Mouse (Mus musculus) intestine, embryonic 14.5 days (tissue): ENCODE data around the gene Tns1. TPM values are rescaled to one million over a fixed set of nuclear protein-coding genes. Genes with fewer than 3 reads are reported as not detected.

Experiments
- ATAC-seq: fragments of 200-750 bp; cut with Nextera tagmentation; replicated peaks from 2 replicates; pipeline ENCODE4 v1.8.0; 2017; ENCODE audit warnings: low read depth, moderate number of reproducible peaks, moderate TSS enrichment, moderate library complexity; ENCODE audit not compliant: low FRiP score, low TSS enrichment
- DNase-seq: peaks from one replicate; pipeline ENCODE4 v3.0.0-alpha.2; 2018; ENCODE audit warnings: low spot score
- H3K27ac ChIP-seq: fragments of 300-500 bp; sonication (generic); 2 replicates; pipeline ENCODE4 v1.5.1; 2014; ENCODE audit warnings: low read depth, mild to moderate bottlenecking, control low read depth
- H3K27me3 ChIP-seq: fragments of 300-500 bp; sonication (generic); replicated peaks from 2 replicates; pipeline ENCODE4 v1.6.1; 2014; ENCODE audit warnings: low read length, control low read depth; ENCODE audit not compliant: control insufficient read depth, insufficient read depth
- H3K36me3 ChIP-seq: fragments of 300-500 bp; sonication (generic); 2 replicates; pipeline ENCODE4 v1.6.1; 2014; ENCODE audit warnings: low read length, control low read depth; ENCODE audit not compliant: control insufficient read depth, insufficient read depth
- H3K4me1 ChIP-seq: fragments of 300-500 bp; sonication (generic); replicated peaks from 2 replicates; pipeline ENCODE4 v1.6.1; 2014; ENCODE audit warnings: low read length, control low read depth, mixed read lengths; ENCODE audit not compliant: control insufficient read depth, insufficient read depth
- H3K4me2 ChIP-seq: fragments of 300-500 bp; sonication (generic); 2 replicates; pipeline ENCODE4 v1.6.1; 2014; ENCODE audit warnings: low read length
- H3K4me3 ChIP-seq: fragments of 300-500 bp; sonication (generic); 2 replicates; pipeline ENCODE4 v1.5.1; 2014; ENCODE audit warnings: low read depth, low read length, control low read depth, mixed read lengths
- H3K9ac ChIP-seq: fragments of 300-500 bp; sonication (generic); 2 replicates; pipeline ENCODE4 v1.6.1; 2014; ENCODE audit warnings: mild to moderate bottlenecking, low read length
- H3K9me3 ChIP-seq: fragments of 300-500 bp; sonication (generic); 2 replicates; pipeline ENCODE4 v1.6.1; 2016; ENCODE audit warnings: low read length, control low read depth; ENCODE audit not compliant: control insufficient read depth
- WGBS: fragments of 180-500 bp; shearing (Covaris S2); extraction: QIAGEN DNeasy Blood & Tissue Kit; methylation state at CpG from one replicate; pipeline ENCODE4 v1.1.7; 2014; 5-methylcytosine and 5-hydroxymethylcytosine counted together
- polyA plus RNA-seq: library from polyadenylated mRNA; unstranded; fragments of >200 nt; fragmentation: Nextera tagmentation; extraction: Ambion mirVana; gene quantifications from 2 replicates; pipeline ENCODE4 v1.2.1, GENCODE M21; 2014

The Tns1 gene
- polyA plus RNA-seq, 1 experiment from 2014 or later = 28.7 TPM

DNA sequence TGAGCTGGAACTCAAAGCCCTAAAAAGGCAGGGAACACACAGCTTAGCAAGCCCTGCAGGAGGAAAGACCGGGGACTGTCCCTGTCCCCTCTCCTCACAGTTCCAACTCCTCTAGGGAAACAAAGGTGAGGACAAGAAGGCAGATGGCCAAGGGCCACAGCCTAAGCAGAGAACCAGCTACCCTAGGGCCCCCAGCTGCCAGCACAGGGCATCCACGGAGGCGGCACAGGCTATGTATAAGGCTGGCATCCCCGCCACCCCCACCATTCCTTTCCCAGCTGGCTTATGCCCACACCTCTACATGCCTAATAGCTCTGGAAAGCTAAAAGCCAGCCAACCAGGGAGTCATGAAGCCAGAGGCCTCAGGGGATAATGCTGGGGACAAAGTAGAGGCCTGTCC, 90.8 kb downstream of the Tns1 start:
- Histone ChIP-seq H3K4me1 (peaks cover 46% of the 10 kb centered on the region), H3K36me3 (no peaks in the 10 kb centered on the region), H3K27ac (no peak overlapping the region), H3K27me3 (no peaks in the 10 kb centered on the region), H3K9ac (no peak overlapping the region), H3K9me3 (no peaks in the 10 kb centered on the region), H3K4me3 (no peak overlapping the region), H3K4me2 (no peak overlapping the region)
- no peak for DNase-seq
- no peak for ATAC-seq
- whole genome bisulfite sequencing = 90% methylated on average over 4 of the region's 4 CpGs

DNA sequence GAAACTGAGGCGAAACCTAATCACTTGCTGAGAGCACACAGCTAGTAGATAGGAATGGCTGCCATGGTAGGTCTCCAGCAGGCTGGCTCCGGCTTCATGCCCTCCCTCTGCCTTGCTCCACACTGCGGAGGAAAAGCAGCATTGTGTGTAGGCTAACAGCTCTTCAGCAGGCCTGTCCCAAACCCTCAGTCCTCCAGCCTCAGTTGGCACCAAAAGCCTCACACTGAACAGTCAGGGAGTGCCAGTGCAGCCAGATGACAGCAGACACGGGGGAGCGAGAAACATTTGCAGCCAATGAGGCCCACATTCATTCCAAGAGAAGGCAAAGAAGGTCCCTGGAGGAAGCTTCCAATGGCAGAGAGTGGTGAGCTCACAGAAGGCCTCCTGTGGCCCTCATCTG, 91.3 kb downstream of the Tns1 start:
- H3K4me1 ChIP-seq = peaks cover 51% of the 10 kb centered on the region
- no peaks in the 10 kb centered on the region for H3K9me3 ChIP-seq
- no peak for ATAC-seq
- no peak overlapping the region for H3K4me2 ChIP-seq
- H3K27ac ChIP-seq = no peak overlapping the region
- H3K36me3 ChIP-seq = no peaks in the 10 kb centered on the region
- DNase-seq = no peak
- 87% methylated on average over 5 of the region's 5 CpGs for WGBS
- no peaks in the 10 kb centered on the region for H3K27me3 ChIP-seq
- H3K4me3 ChIP-seq = no peak overlapping the region
- no peak overlapping the region for H3K9ac ChIP-seq

DNA sequence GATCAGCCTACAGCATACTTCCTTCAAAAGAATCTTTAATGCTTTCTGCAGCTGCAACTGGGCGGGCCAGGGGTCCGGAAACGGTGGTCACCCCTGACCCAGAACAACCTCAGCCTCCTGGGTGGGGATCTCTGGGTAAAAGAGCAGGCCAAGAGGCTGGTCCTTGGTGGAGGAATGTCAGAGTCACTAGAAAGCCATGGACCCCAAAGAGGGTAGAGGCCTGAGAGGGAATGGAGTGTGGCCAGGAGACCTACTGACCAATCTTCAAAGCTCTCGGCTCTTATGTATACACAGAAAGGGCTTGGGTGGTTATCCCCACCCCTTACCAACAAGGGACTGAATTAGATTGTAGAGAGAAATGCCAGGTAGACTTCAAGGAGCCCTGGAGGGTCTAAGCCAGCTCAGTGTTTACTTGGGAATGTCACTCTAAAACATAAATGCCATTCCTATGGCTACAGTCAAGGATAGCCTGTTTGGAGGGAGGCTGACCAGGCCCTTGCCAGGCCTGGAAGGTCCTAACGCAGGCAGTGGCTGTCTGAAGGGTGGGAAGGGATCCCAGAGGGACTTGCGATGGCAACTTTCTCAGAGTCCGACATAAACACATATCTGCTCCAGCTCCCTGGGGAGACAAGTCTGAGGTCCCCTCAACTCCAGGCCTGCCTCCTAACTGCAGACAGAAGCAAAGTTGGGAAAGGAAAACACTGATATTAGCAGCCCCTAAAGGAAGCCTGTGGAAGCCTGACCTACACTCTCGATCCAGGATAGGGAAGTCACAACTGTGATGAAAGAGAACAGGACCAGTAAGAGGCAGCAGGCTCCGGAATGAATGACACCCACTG, 92.3 kb downstream of the Tns1 start:
- DNase-seq = no peak
- no peak overlapping the region for H3K4me2 ChIP-seq
- H3K4me1 ChIP-seq = peaks cover 55% of the 10 kb centered on the region
- no peaks in the 10 kb centered on the region for H3K9me3 ChIP-seq
- WGBS = 79% methylated on average over 9 of the region's 9 CpGs
- H3K27me3 ChIP-seq = no peaks in the 10 kb centered on the region
- no peak for ATAC-seq
- no peaks in the 10 kb centered on the region for H3K36me3 ChIP-seq
- no peak overlapping the region for H3K9ac ChIP-seq
- no peak overlapping the region for H3K4me3 ChIP-seq
- H3K27ac ChIP-seq = no peak overlapping the region

DNA sequence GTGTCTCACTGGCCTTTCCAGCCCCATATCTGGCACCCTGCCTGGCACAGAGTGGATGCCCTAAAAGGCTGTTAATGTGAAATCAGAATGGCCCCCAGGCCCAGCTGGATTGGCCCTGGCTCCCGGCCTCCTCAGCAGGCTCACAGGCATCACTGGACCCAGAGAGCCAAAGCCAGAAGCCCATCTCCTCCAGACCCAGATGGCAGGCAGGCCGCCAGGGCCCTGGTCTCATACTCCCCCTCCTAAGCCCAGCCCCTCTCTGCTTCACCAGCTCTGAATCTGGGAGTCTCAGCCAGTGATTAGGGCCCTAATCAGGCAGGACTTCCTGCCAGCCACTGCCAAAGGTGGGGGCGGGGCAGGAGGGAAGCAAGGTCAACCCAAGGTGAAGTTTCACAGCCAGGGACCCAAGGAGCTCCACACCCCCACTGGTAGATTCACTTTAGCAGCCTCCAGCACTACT, 93.3 kb downstream of the Tns1 start:
- WGBS = 11% methylated on average over 3 of the region's 3 CpGs
- Histone ChIP-seq H3K9ac (no peak overlapping the region), H3K4me1 (peaks cover 62% of the 10 kb centered on the region), H3K36me3 (no peaks in the 10 kb centered on the region), H3K4me2 (no peak overlapping the region), H3K4me3 (no peak overlapping the region), H3K27me3 (no peaks in the 10 kb centered on the region), H3K27ac (peak overlapping the region; percentile 51), H3K9me3 (no peaks in the 10 kb centered on the region)
- DNase-seq = no peak
- ATAC-seq = peak; percentile 38; the same call in 1 of the 2 replicates

DNA sequence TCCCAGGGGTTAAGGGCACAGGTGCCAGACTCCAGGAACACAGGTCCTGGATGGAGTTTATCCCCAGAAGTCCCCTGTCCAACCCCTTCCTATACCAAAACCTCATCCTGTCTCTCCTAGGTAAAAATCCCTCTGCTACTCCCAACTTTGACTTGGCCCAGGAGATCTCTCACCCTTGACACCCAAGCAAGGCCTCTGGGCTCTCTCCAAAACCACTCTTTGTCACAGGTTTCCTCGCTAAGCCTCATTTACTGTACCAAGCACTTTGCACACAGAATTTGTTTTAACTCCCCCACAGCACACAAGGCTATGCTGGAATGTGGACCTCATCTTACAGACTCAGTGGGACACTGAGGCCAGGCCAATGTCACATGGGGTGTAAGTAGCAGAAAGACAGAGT, 94.0 kb downstream of the Tns1 start:
- H3K4me3 ChIP-seq = no peak overlapping the region
- H3K36me3 ChIP-seq = no peaks in the 10 kb centered on the region
- ATAC-seq (no peak), DNase-seq (no peak)
- WGBS = 82% methylated on average over 1 of the region's 1 CpGs
- H3K27me3 ChIP-seq = no peaks in the 10 kb centered on the region
- peak overlapping the region; percentile 51; the same call in 1 of the 2 replicates for H3K27ac ChIP-seq
- peaks cover 66% of the 10 kb centered on the region for H3K4me1 ChIP-seq
- H3K4me2 ChIP-seq = no peak overlapping the region
- no peak overlapping the region for H3K9ac ChIP-seq
- no peaks in the 10 kb centered on the region for H3K9me3 ChIP-seq

DNA sequence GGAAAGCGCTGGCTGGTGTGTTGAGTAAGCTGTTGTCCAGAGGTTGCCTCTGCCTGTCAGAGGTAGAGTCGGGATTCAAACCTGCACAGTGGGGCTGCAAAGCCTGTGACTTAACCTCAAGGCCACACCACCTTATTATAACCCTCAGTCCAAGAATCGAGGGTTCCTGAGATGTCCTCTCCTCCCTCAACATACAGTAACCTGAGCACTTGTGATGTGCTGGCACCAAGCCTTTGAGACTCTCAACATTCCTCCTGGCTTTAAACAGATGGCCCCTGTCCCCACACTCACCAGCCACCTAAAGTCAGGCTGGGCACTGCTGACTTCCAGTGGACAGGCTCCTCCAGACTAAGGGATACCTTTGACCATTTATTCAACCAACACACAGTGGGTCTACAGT, 94.6 kb downstream of the Tns1 start:
- no peak overlapping the region for H3K9ac ChIP-seq
- no peaks in the 10 kb centered on the region for H3K9me3 ChIP-seq
- H3K4me1 ChIP-seq = peaks cover 70% of the 10 kb centered on the region

DNA sequence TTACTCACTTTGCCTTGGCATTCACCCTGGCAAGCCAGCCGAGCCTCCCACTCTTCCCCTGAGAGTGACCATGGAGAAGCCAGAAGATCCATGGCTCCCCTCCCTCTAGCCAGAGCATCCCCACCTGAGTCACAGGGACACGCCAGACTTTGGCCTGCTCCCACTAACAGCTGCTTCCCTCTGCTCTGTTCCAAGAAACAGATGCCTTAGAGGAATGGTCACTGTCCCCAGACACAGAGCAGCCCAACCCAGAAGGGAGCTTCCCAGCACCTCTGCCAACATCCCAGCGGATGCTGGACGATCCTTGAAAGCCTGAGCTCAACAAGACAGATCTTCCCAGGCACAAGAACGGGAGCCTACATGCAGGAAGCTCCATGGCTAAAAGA, 95.4 kb downstream of the Tns1 start:
- ATAC-seq (no peak), DNase-seq (no peak)
- peaks cover 72% of the 10 kb centered on the region for H3K4me1 ChIP-seq
- no peak overlapping the region for H3K27ac ChIP-seq
- H3K4me2 ChIP-seq = no peak overlapping the region
- 59% methylated on average over 5 of the region's 5 CpGs for WGBS
- no peak overlapping the region for H3K4me3 ChIP-seq
- no peak overlapping the region for H3K9ac ChIP-seq
- no peaks in the 10 kb centered on the region for H3K36me3 ChIP-seq
- no peaks in the 10 kb centered on the region for H3K27me3 ChIP-seq
- H3K9me3 ChIP-seq = no peaks in the 10 kb centered on the region

More for the DNA sequence above, 94.6 kb downstream of the Tns1 start:
- DNase-seq = no peak
- H3K27ac ChIP-seq = no peak overlapping the region
- no peaks in the 10 kb centered on the region for H3K27me3 ChIP-seq
- 85% methylated on average over 3 of the region's 3 CpGs for WGBS
- H3K4me2 ChIP-seq = no peak overlapping the region
- ATAC-seq = no peak
- no peaks in the 10 kb centered on the region for H3K36me3 ChIP-seq
- H3K4me3 ChIP-seq = no peak overlapping the region

DNA sequence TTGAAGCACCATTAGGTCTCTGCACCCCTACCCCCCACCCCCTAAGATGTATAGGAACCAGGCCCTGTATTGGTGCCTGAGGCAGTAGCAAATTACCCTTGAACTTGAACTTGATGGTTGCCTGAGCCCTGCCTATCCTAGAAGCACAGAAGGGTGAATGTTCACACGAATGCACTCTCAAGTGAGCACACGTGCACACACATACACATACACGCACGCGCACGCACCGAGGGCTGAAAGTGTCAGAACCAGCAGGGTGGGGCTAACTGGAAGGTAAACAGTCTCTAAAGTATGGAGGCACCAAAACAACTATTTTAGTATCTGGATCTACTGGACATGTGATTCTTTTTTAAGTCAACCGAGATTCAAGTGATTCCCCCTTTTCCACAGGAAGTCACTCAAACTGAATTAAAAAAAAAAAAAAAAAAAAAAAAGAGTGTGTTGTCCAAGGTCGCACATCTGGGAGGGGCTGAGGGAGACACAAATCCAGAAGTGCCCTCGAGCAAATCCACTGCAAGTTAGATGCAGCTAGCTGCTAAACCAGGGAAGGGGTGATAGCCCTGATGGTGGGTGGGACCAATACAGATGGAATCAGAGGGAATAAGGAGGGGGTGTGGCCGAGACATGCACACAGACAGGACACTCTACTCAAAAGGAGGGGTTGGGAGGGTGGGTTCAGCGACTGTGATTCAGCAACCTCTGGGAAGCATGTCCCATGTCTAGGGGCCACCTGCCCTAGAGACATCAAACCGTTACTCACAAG, 96.0 kb downstream of the Tns1 start:
- Histone ChIP-seq H3K9ac (no peak overlapping the region), H3K4me2 (no peak overlapping the region), H3K36me3 (no peaks in the 10 kb centered on the region), H3K4me3 (no peak overlapping the region), H3K9me3 (no peaks in the 10 kb centered on the region), H3K27me3 (no peaks in the 10 kb centered on the region), H3K4me1 (peaks cover 72% of the 10 kb centered on the region), H3K27ac (peak overlapping the region; percentile 84)
- WGBS = 65% methylated on average over 13 of the region's 13 CpGs
- ATAC-seq (no peak), DNase-seq (no peak)
